Mouse (Mus musculus) lung, postnatal 36 days (tissue): ENCODE data around the gene Zgrf1.

Source experiments
- DNase-seq: peaks from one replicate; pipeline ENCODE4 v3.0.0; 2022; ENCODE audit warnings: mixed read lengths

Zgrf1 gene

DNA sequence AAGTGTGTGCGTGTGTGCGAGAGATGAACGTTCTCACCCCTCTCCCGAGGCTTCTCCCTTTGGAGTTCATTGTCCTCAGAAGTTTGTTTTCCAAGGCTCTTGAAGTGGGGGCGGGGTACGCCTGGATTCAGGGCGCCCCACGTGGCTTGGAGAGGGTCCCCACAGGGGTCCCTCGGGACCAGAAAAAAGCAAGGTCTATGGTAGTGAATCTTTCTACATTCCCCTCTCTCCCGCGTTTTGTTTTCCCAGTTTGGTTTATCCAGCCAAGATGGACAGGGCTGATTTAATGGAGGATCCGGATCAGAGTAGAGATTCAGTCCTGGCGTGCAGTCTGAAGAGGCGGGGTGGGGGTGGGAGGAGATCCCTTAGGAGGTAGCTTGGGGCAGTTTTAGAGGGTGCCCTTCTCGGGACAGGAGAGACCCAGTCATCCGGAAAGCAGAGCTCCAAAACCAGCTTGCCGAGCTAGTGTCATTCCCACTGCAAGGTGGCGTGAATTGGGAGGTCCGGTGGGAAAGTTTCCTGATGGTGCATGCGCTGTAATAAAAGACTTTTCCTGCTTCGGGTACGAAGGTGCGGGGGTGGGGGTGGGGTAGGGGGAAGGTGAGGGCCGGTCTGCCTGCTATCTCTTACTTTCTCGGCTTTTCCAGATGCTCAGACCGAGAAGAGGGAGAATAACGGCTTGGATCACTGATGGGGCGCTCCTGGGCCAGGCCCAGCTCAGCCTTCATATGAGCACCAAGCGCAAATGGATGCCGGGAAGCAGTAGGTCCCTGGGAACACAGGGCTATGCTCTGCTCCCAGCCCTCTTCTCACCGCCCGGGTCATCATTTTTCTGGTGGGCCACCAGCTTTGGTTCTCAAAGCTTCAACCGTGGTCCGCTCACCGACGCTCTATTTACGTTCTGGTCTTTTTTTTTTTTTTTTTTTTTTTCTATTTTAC lies 87.7 kb downstream of the Zgrf1 start:
- DNase-seq: no peak

DNA sequence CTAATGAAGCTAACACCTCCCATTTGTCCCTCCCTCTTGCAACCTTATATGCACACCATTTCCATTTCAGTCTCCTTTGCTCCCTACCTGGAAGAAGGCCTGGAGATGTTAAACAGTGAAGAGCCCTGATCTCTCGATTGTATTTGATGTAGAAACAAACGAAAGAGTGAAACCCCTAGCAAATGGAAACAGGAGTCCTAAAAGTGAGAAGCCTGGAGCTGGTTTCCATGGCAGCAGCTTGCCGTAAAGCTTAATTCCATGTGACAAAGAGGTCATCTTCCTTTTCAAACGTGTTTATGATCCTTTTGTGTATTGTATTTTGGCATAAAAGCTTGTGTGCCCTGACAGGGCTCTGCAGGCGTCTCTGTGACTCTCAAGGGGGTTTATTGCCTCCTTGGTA lies 88.9 kb downstream of the Zgrf1 start:
- DNase-seq: no peak

DNA sequence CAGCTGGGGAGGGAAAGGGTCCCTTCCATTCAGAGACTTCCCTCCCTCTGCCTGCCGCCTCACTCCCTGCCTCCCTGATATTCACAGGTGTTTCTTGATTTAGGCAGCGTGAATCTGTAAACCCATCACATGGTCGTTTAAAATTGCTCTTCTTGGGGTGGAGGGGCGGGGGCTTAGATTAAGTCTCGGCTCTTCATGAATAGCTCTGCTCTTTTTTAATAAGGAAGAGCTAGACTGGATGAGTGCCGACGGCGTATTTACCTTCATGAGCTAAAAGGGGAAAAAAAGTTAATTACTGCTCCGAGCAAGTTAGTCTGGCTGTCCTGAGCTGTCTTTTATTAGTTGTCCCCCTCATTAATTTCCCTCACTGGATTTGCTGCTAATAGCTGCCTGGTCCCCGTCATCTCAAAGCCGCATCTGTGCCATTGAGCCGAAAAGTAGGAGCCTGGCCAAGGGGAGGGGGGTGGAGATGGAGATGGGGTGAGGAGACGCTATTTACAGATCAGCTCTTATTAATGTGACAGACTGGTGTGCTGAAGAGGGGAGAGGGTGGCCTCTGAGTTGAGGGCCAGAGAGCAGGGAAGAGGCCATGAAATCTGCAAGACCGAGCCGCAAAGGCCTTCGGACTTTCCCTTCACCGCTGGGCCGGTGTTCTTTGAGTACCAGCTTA lies 93.0 kb downstream of the Zgrf1 start:
- DNase-seq: no peak

DNA sequence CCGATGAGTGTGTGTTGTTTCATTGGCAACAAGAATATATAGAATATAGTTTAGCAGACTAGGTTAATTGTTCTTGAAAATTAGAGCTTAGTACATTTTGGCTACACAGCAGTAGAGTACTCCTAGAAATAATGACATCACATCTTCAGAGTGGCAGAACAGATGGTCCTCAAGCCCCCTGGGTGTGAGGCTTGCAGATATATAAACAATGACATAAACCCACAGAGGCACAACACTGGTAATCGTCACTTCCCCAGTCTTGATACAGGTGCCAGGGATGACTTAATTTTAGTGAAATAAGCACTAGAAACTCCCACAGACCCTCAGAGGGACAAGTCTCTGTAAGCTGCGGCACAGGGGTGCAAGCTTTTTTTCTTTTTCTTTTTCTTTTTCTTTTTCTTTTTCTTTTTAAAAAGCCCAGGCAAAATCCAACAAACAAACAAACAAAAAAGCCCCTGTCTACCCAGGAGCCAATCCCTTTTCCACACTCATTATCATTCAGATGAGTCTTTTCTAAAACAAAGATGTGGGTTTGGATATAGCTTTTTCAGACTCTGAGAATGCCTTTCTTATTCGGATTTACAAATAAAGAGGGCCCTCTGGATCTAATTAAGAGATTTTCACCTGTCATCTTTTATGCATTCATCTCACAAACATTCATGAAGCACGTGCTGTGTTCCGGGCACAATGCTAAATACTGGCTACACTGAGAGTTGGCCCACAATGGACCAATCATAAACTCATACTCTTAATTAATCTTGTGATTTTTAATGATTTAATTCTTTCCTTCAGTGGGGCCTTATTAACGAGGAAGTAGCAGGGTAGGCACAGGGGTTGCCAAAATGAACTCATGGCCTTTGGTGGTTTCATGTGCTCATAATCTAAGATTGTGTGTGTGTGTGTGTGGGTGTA lies 98.7 kb downstream of the Zgrf1 start:
- DNase-seq: no peak

DNA sequence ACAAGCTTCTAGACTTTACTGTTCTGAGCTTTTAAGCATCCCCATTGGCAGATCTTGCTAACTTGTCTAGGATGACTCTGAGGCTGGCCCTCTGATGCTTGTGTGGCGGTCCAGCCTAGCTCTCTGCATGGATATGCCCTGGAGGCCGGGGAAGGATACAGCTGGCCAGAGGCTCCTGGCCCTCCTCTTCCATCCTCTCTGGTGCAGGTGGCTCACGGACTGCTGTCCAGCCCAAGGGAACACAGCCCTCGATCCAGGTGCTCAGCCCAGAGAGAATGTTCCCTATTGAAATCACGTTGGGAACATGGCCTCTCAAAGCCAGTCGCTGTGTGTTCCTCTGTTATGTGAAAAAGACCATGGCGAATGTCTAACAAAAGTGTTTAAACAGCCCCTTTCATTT lies 107.4 kb downstream of the Zgrf1 start:
- DNase-seq: no peak

DNA sequence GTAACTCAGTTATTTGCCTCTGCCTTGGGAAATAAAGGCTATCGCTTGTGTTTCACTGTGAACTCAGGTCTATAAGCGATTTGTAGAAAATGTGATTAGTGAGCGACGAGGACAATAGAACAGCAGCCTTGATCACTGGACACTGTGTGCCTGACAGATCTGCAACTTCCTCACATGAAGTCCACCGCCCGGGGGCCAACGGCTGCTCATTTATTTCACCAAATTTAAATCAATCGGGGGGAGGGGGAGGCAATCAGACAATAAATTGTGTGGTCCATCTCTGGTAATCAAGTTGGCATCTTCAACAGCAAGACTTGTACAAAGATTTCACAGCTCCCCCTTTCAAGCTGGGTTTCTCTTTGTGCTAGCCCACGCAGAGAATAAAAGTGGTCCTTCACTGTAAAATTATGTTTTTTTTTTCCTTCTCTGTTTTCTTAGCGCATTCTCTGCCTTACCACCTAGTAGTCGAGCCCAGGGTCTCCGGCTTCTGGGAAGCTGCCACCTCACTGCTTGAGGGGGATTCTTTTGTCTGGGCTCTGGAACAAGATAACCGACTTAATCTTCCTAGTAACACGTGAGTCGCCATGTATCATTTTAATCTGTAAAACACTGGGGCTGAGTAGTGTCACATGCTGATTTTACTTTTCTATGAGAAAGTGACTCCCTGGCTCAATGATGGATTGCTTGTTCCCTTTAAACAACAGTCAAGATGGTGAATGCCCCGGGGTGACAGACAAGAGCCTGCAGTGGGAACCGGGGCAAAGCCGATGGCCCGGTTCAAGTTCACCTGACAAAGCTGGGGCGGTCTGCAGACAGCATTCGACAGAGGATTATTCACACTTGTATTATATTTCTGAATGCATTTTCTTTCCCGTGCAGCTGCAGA lies 108.6 kb downstream of the Zgrf1 start:
- DNase-seq: no peak
